Mouse (Mus musculus): ENCODE data around the gene Klf7. TPM values are rescaled to one million over a fixed set of nuclear protein-coding genes. Genes with fewer than 3 reads are reported as not detected.

Klf7 gene
- polyA plus RNA-seq, 1 experiment from 2014 or later = 40.9 TPM

- TF ChIP-seq EP300 (IDR thresholded peaks at IDR 0.05) (no peak), CTCF (IDR thresholded peaks at IDR 0.05) (no peak)
- WGBS = 71% methylated on average over 2 of the region's 2 CpGs
Observed at GRCm38 (mm10) chr1:64080263-64080662, 41.8 kb downstream of the Klf7 start.

GRCm38 (mm10) chr1:64078747-64079211, 43.3 kb downstream of the Klf7 start:
- Histone ChIP-seq H3K36me3 (ENCODE audit: insufficient read depth, low read length) (peaks cover 18% of the 10 kb centered on the region; the same call in 1 of the 2 replicates), H3K4me1 (ENCODE audit: insufficient read depth, low read depth, low read length) (peaks cover 6% of the 10 kb centered on the region; the same call in 1 of the 2 replicates), H3K27me3 (replicated peaks; ENCODE audit: insufficient read depth, low read length) (no peaks in the 10 kb centered on the region), H3K4me2 (replicated peaks; ENCODE audit: low read depth, low read length) (no peak overlapping the region), H3K9ac (replicated peaks; ENCODE audit: low read depth) (no peak overlapping the region), H3K27ac (ENCODE audit: low read length) (peak overlapping the region; percentile 45), H3K9me3 (ENCODE audit: low read length) (no peaks in the 10 kb centered on the region), H3K4me3 (ENCODE audit: low read depth, low read length) (no peak overlapping the region)
- TF ChIP-seq EP300 (IDR thresholded peaks at IDR 0.05) (no peak), CTCF (IDR thresholded peaks at IDR 0.05) (no peak)
- DNase-seq (ENCODE audit: low spot score) (no peak), ATAC-seq (peak; percentile 42)
- 73% methylated on average over 20 of the region's 20 CpGs for WGBS

More at GRCm38 (mm10) chr1:64080263-64080662, 41.8 kb downstream of the Klf7 start:
- Histone ChIP-seq H3K9me3 (ENCODE audit: low read length) (no peaks in the 10 kb centered on the region), H3K36me3 (ENCODE audit: insufficient read depth, low read length) (peaks cover 12% of the 10 kb centered on the region; the same call in 1 of the 2 replicates), H3K4me1 (ENCODE audit: insufficient read depth, low read depth, low read length) (peaks cover 6% of the 10 kb centered on the region; the same call in 1 of the 2 replicates), H3K27ac (ENCODE audit: low read length) (no peak overlapping the region), H3K9ac (replicated peaks; ENCODE audit: low read depth) (no peak overlapping the region), H3K4me2 (replicated peaks; ENCODE audit: low read depth, low read length) (no peak overlapping the region), H3K4me3 (ENCODE audit: low read depth, low read length) (no peak overlapping the region), H3K27me3 (replicated peaks; ENCODE audit: insufficient read depth, low read length) (no peaks in the 10 kb centered on the region)
- ATAC-seq = no peak
- DNase-seq (ENCODE audit: low spot score) = peak; percentile 46

- WGBS = 63% methylated on average over 8 of the region's 9 CpGs
- peak; percentile 83 for ATAC-seq
Observed at GRCm38 (mm10) chr1:64078011-64078746, 43.9 kb downstream of the Klf7 start.

DNA sequence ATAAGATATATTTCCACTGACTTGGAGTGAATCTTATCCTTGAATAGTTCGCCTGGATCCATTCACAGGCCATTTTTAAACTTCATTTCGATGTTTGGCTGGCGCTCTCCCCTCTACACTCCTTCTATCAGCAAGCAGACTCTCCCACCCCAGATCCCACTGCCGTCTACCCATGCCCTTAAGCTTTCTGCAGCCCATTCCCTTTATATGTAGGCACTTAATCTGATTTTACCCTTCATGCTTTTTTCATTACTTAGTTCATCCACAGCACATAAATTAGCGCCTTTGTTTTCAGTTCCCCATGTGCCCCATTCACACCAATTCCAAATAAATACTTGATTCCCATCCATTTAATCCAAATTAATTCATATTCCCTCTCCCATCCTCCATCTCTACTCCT, 48.0 kb downstream of the Klf7 start:
- Histone ChIP-seq H3K36me3 (ENCODE audit: insufficient read depth, low read length) (peaks cover 14% of the 10 kb centered on the region; the same call in 1 of the 2 replicates), H3K4me2 (replicated peaks; ENCODE audit: low read depth, low read length) (no peak overlapping the region), H3K4me1 (ENCODE audit: insufficient read depth, low read depth, low read length) (peaks cover 4% of the 10 kb centered on the region; the same call in 1 of the 2 replicates), H3K9me3 (ENCODE audit: low read length) (no peaks in the 10 kb centered on the region), H3K27me3 (replicated peaks; ENCODE audit: insufficient read depth, low read length) (no peaks in the 10 kb centered on the region), H3K4me3 (ENCODE audit: low read depth, low read length) (no peak overlapping the region), H3K9ac (replicated peaks; ENCODE audit: low read depth) (no peak overlapping the region), H3K27ac (ENCODE audit: low read length) (no peak overlapping the region)
- no peak for TF ChIP-seq EP300 (IDR thresholded peaks at IDR 0.05)
- TF ChIP-seq CTCF (IDR thresholded peaks at IDR 0.05) = no peak
- ATAC-seq = no peak
- no peak for DNase-seq (ENCODE audit: low spot score)
- 90% methylated on average over 5 of the region's 5 CpGs for WGBS

More at GRCm38 (mm10) chr1:64078011-64078746, 43.9 kb downstream of the Klf7 start:
- peaks cover 18% of the 10 kb centered on the region; the same call in 1 of the 2 replicates for H3K36me3 ChIP-seq (ENCODE audit: insufficient read depth, low read length)
- H3K9ac ChIP-seq (replicated peaks; ENCODE audit: low read depth) = no peak overlapping the region
- no peaks in the 10 kb centered on the region for H3K27me3 ChIP-seq (replicated peaks; ENCODE audit: insufficient read depth, low read length)
- H3K4me1 ChIP-seq (ENCODE audit: insufficient read depth, low read depth, low read length) = peaks cover 6% of the 10 kb centered on the region; the same call in 1 of the 2 replicates
- H3K27ac ChIP-seq (ENCODE audit: low read length) = peak overlapping the region; percentile 45
- H3K9me3 ChIP-seq (ENCODE audit: low read length) = no peaks in the 10 kb centered on the region
- TF ChIP-seq CTCF (IDR thresholded peaks at IDR 0.05) (no peak), EP300 (IDR thresholded peaks at IDR 0.05) (peak; percentile 68)
- peak; percentile 66 for DNase-seq (ENCODE audit: low spot score)
- no peak overlapping the region for H3K4me3 ChIP-seq (ENCODE audit: low read depth, low read length)
- no peak overlapping the region for H3K4me2 ChIP-seq (replicated peaks; ENCODE audit: low read depth, low read length)

- H3K9me3 ChIP-seq (ENCODE audit: low read length) = no peaks in the 10 kb centered on the region
- DNase-seq (ENCODE audit: low spot score) (no peak), ATAC-seq (no peak)
- no peak overlapping the region for H3K4me2 ChIP-seq (replicated peaks; ENCODE audit: low read depth, low read length)
- no peaks in the 10 kb centered on the region for H3K27me3 ChIP-seq (replicated peaks; ENCODE audit: insufficient read depth, low read length)
- H3K4me3 ChIP-seq (ENCODE audit: low read depth, low read length) = no peak overlapping the region
- no peak overlapping the region for H3K27ac ChIP-seq (ENCODE audit: low read length)
- no peaks in the 10 kb centered on the region for H3K4me1 ChIP-seq (ENCODE audit: insufficient read depth, low read depth, low read length)
- 88% methylated on average over 2 of the region's 2 CpGs for WGBS
- TF ChIP-seq CTCF (IDR thresholded peaks at IDR 0.05) (no peak), EP300 (IDR thresholded peaks at IDR 0.05) (no peak)
- H3K9ac ChIP-seq (replicated peaks; ENCODE audit: low read depth) = no peak overlapping the region
- 0 out of 2 replicates have a peak, but pooled peaks cover 6% of the 10 kb centered on the region for H3K36me3 ChIP-seq (ENCODE audit: insufficient read depth, low read length)
Observed at GRCm38 (mm10) chr1:64070947-64071346, 51.1 kb downstream of the Klf7 start.

DNA sequence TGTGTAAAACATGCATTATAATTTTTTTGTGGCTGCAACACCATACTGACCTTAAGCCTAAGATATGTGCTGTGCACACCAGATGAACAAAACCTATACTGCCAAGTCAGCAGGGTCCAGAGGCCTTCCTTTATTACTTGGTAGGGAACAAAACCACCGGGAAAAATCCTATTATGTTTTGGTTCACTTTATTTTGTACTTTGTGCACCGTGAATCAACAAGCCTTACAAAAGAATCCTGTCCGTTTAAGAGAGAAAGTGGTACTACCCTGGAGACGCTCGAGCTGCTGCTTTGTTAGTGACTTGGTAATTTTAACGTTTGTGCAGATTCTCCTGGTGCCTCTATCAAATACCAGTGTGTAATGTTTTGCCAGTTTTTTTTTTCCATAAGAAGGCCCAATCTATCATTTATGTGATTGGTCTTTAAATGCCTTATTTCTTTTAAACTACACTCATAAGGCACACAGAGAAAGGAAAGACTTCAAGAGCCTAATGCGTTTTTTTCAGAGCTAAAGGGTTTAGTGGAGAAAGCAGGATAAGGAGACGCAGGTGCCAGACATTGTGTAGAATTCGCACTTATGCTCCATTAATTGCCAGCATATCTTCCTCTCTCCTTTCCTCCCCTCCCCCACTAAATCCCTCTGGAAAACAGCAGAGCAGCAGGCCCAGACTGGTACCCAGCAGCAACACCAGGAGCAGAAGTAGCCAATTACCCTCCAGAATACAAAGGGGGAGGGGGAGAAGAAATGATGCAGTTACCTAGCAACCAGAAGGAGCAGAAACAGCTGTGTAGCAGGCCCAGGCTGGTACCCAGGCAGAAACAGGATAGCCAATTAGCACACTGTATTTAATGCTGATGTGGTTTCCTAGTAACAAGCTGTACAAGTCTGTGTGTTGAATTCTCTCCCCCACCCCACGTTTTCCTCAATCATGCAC, 55.5 kb downstream of the Klf7 start:
- no peaks in the 10 kb centered on the region for H3K4me1 ChIP-seq (ENCODE audit: insufficient read depth, low read depth, low read length)
- no peaks in the 10 kb centered on the region for H3K27me3 ChIP-seq (replicated peaks; ENCODE audit: insufficient read depth, low read length)
- no peak overlapping the region for H3K27ac ChIP-seq (ENCODE audit: low read length)
- no peak overlapping the region for H3K4me3 ChIP-seq (ENCODE audit: low read depth, low read length)
- DNase-seq (ENCODE audit: low spot score) = no peak
- H3K4me2 ChIP-seq (replicated peaks; ENCODE audit: low read depth, low read length) = no peak overlapping the region
- H3K9ac ChIP-seq (replicated peaks; ENCODE audit: low read depth) = no peak overlapping the region
- TF ChIP-seq EP300 (IDR thresholded peaks at IDR 0.05) (no peak), CTCF (IDR thresholded peaks at IDR 0.05) (no peak)
- no peaks in the 10 kb centered on the region for H3K36me3 ChIP-seq (ENCODE audit: insufficient read depth, low read length)
- ATAC-seq = no peak
- no peaks in the 10 kb centered on the region for H3K9me3 ChIP-seq (ENCODE audit: low read length)
- 72% methylated on average over 10 of the region's 10 CpGs for WGBS
